8 mouse cellular contexts compared by ENCODE assay signal in genomic region chr7:17055287-17055946, GRCm38 (mm10). TPM values are rescaled to one million over a fixed set of nuclear protein-coding genes. Genes with fewer than 3 reads are reported as not detected.
DNase-seq lines count a peak whose midpoint lies in the region; ATAC-seq and TF ChIP-seq lines count a peak whose summit lies in the region.

No protein-coding gene starts in this region.

- 88% methylated on average over 4 of the region's 4 CpGs for WGBS in heart, embryonic 10.5 days
- 93% methylated on average over 4 of the region's 4 CpGs for WGBS in forebrain, embryonic 15.5 days
- WGBS in liver, embryonic 13.5 days (ENCODE audit: insufficient replicate concordance) = 81% methylated on average over 4 of the region's 4 CpGs

- peaks cover 56% of the 10 kb centered on the region for H3K4me1 ChIP-seq in heart, embryonic 10.5 days
- H3K4me1 ChIP-seq in G1E (ENCODE audit: insufficient read depth, low read depth, low read length) = peaks cover 72% of the 10 kb centered on the region
- peaks cover 43% of the 10 kb centered on the region for H3K4me1 ChIP-seq in forebrain, embryonic 15.5 days
- H3K4me1 ChIP-seq in liver, embryonic 13.5 days (replicated peaks) = peaks cover 75% of the 10 kb centered on the region

- no peaks in the 10 kb centered on the region for H3K27me3 ChIP-seq in heart, embryonic 10.5 days (ENCODE audit: insufficient read depth, poor library complexity, severe bottlenecking)
- H3K27me3 ChIP-seq in G1E (ENCODE audit: insufficient read depth, low read length) = no peaks in the 10 kb centered on the region
- no peaks in the 10 kb centered on the region for H3K27me3 ChIP-seq in forebrain, embryonic 15.5 days
- H3K27me3 ChIP-seq in liver, embryonic 13.5 days = no peaks in the 10 kb centered on the region

- peaks cover 31% of the 10 kb centered on the region for H3K36me3 ChIP-seq in heart, embryonic 10.5 days
- peaks cover 62% of the 10 kb centered on the region for H3K36me3 ChIP-seq in G1E (replicated peaks)
- H3K36me3 ChIP-seq in forebrain, embryonic 15.5 days = no peaks in the 10 kb centered on the region
- H3K36me3 ChIP-seq in liver, embryonic 13.5 days = peaks cover 28% of the 10 kb centered on the region

- peak overlapping the region; percentile 44; the same call in 1 of the 2 replicates for H3K9ac ChIP-seq in forebrain, embryonic 15.5 days (replicated peaks)
- H3K9ac ChIP-seq in liver, embryonic 13.5 days = peak overlapping the region; percentile 59; the same call in 1 of the 2 replicates

- DNase-seq in heart, embryonic 10.5 days (ENCODE audit: low spot score) = no peak
- DNase-seq in heart, adult 18-20 months = no peak
- no peak for DNase-seq in G1E (ENCODE audit: low spot score)
- DNase-seq in liver, embryonic 13.5 days = no peak
- DNase-seq in layer of hippocampus, adult 9-10 months (ENCODE audit: low spot score) = no peak
- DNase-seq in adipocyte (ENCODE audit: low spot score) = no peak

- ATAC-seq in G1E (ENCODE audit: extremely low read depth, insufficient number of reproducible peaks, low FRiP score, poor library complexity, severe bottlenecking) = no peak
- peak; percentile 2 for ATAC-seq in forebrain, embryonic 15.5 days (replicated peaks)
- no peak for ATAC-seq in liver, embryonic 13.5 days (ENCODE audit: low read depth)
- no peak for ATAC-seq in activated CD4-positive, CD25-positive, alpha-beta regulatory T cell, adult 4 months

- H3K4me2 ChIP-seq in forebrain, embryonic 15.5 days (replicated peaks) = peak overlapping the region; percentile 76
- peak overlapping the region; percentile 96 for H3K4me2 ChIP-seq in liver, embryonic 13.5 days

- TF ChIP-seq CTCF in G1E (IDR thresholded peaks at IDR 0.05; ENCODE audit: low read depth, low read length) = no peak

- peak overlapping the region; percentile 75 for H3K4me3 ChIP-seq in heart, embryonic 10.5 days
- peak overlapping the region; percentile 90 for H3K4me3 ChIP-seq in G1E (ENCODE audit: low read depth, low read length)
- peak overlapping the region; percentile 53 for H3K4me3 ChIP-seq in forebrain, embryonic 15.5 days
- peak overlapping the region; percentile 73 for H3K4me3 ChIP-seq in liver, embryonic 13.5 days (replicated peaks)

- no peaks in the 10 kb centered on the region for H3K9me3 ChIP-seq in heart, embryonic 10.5 days
- H3K9me3 ChIP-seq in G1E (replicated peaks) = no peaks in the 10 kb centered on the region
- no peaks in the 10 kb centered on the region for H3K9me3 ChIP-seq in forebrain, embryonic 15.5 days
- peaks cover 4% of the 10 kb centered on the region; the same call in 1 of the 2 replicates for H3K9me3 ChIP-seq in liver, embryonic 13.5 days (replicated peaks)

- peak overlapping the region; percentile 95 for H3K27ac ChIP-seq in heart, embryonic 10.5 days
- H3K27ac ChIP-seq in forebrain, embryonic 15.5 days (replicated peaks) = 0 out of 2 replicates have a peak overlapping the region, but pooled peaks have one; percentile 75
- peak overlapping the region; percentile 100; the same call in 1 of the 2 replicates for H3K27ac ChIP-seq in liver, embryonic 13.5 days

RNA-seq across cellular contexts. Expression of gene Hif3a, which starts 6.8 kb away (rescaled TPM):
- polyA plus RNA-seq in heart, embryonic 10.5 days (2016; fragmentation: Nextera tagmentation; extraction: Ambion mirVana) = 18.2 and 31.3 TPM in 2 replicates
- total RNA-seq in heart, adult 18-20 months (2021) = 1 to 10 TPM; 1.9 to 4.1 TPM
- 240 and 246 TPM in 2 replicates for total RNA-seq in G1E (2014; fragmentation: Nextera tagmentation)
- 18.0 and 19.6 TPM in 2 replicates for total RNA-seq in G1E (2017)
- 162 and 183 TPM in 2 replicates for polyA plus RNA-seq in G1E (2012)
- 4.3 and 4.9 TPM in 2 replicates for polyA plus RNA-seq in forebrain, embryonic 15.5 days (2015; fragmentation: Nextera tagmentation; extraction: Ambion mirVana)
- polyA plus RNA-seq in liver, embryonic 13.5 days (2015; fragmentation: Nextera tagmentation; extraction: Ambion mirVana) = 12.6 and 14.8 TPM in 2 replicates
- polyA plus RNA-seq in activated CD4-positive, CD25-positive, alpha-beta regulatory T cell, adult 4 months (2017; shearing (Covaris generic)) = under 1 TPM; 0.32 to 0.49 TPM

RNA-seq across cellular contexts. Expression of gene Psg16, which starts 18.4 kb away (rescaled TPM):
- 0.03 and 0.04 TPM in 2 replicates for polyA plus RNA-seq in heart, embryonic 10.5 days (2016; fragmentation: Nextera tagmentation; extraction: Ambion mirVana)
- total RNA-seq in heart, adult 18-20 months (2021) = under 1 TPM in 1 of 2 experiments, not detected in 1; 0.08 TPM
- total RNA-seq in G1E (2014; fragmentation: Nextera tagmentation) (0.87 and 1.9 TPM in 2 replicates), G1E (2017) (0.29 and 0.71 TPM in 2 replicates)
- polyA plus RNA-seq in G1E (2012) = 0.02 and 0.08 TPM in 2 replicates
- 1.7 and 2.7 TPM in 2 replicates for polyA plus RNA-seq in forebrain, embryonic 15.5 days (2015; fragmentation: Nextera tagmentation; extraction: Ambion mirVana)
- 0.08 and 0.09 TPM in 2 replicates for polyA plus RNA-seq in liver, embryonic 13.5 days (2015; fragmentation: Nextera tagmentation; extraction: Ambion mirVana)
- 1 to 10 TPM in 1 of 2 experiments, not detected in 1; 1.1 TPM for polyA plus RNA-seq in activated CD4-positive, CD25-positive, alpha-beta regulatory T cell, adult 4 months (2017; shearing (Covaris generic))

RNA-seq across cellular contexts. Expression of gene Ppp5c, which starts 27.7 kb away (rescaled TPM):
- polyA plus RNA-seq in heart, embryonic 10.5 days (2016; fragmentation: Nextera tagmentation; extraction: Ambion mirVana) = 112 and 124 TPM in 2 replicates
- 10 to 100 TPM; 98.8 to 98.9 TPM for total RNA-seq in heart, adult 18-20 months (2021)
- total RNA-seq in G1E (2014; fragmentation: Nextera tagmentation) = 102 and 112 TPM in 2 replicates
- total RNA-seq in G1E (2017) = 44.9 and 50.2 TPM in 2 replicates
- 92.9 and 94.1 TPM in 2 replicates for polyA plus RNA-seq in G1E (2012)
- polyA plus RNA-seq in forebrain, embryonic 15.5 days (2015; fragmentation: Nextera tagmentation; extraction: Ambion mirVana) = 103 and 111 TPM in 2 replicates
- polyA plus RNA-seq in liver, embryonic 13.5 days (2015; fragmentation: Nextera tagmentation; extraction: Ambion mirVana) = 54.0 and 61.1 TPM in 2 replicates
- polyA plus RNA-seq in activated CD4-positive, CD25-positive, alpha-beta regulatory T cell, adult 4 months (2017; shearing (Covaris generic)) = 10 to 100 TPM; 49.6 to 63.3 TPM
